Mouse (Mus musculus) layer of hippocampus, postnatal 36 days (tissue): ENCODE results near the gene Dtx3. TPM values are rescaled to one million over a fixed set of nuclear protein-coding genes. Genes with fewer than 3 reads are reported as not detected.
A peak's percentile ranks its signal among the peaks of the same experiment; 100 is the strongest.
"Not testable (repeated sequence)": the region's sequence is repeated elsewhere in the genome, so short reads cannot be mapped to it uniquely, and the experiment has no call there.

Experiments used
- DNase-seq, 2 experiments: peaks; one replicate each; pipeline ENCODE4 v3.0.0; 2022
- total RNA-seq, 2 experiments: library from RNA; stranded (reverse); gene quantifications; 2 replicates each; pipeline ENCODE4 v1.2.3; 2021

Dtx3 gene
- total RNA-seq, 2 experiments from 2014 or later, result 238 TPM

GRCm38 (mm10) chr10:127164631-127165353, 30.7 kb downstream of the Dtx3 start, which contains the start of gene B4galnt1:
B4galnt1 (plus strand) TSS chr10:127165225.
- DNase-seq, result peak; percentile 79 to 83

GRCm38 (mm10) chr10:127164190-127164589, 31.3 kb downstream of the Dtx3 start:
- no peak for DNase-seq

GRCm38 (mm10) chr10:127162771-127163261, 32.7 kb downstream of the Dtx3 start:
- DNase-seq, result not testable (repeated sequence)

- DNase-seq, result no peak
Observed at GRCm38 (mm10) chr10:127160728-127161127, 34.8 kb downstream of the Dtx3 start.

GRCm38 (mm10) chr10:127160081-127160480, 35.4 kb downstream of the Dtx3 start:
- peak in 1 of 2 experiments; percentile 9 for DNase-seq

GRCm38 (mm10) chr10:127158471-127158870, 37.1 kb downstream of the Dtx3 start:
- DNase-seq, result no peak

- DNase-seq, result no peak
Observed at GRCm38 (mm10) chr10:127156511-127156910, 39.0 kb downstream of the Dtx3 start.

GRCm38 (mm10) chr10:127156089-127156488, 39.4 kb downstream of the Dtx3 start:
- no peak for DNase-seq

- no peak for DNase-seq
Observed at GRCm38 (mm10) chr10:127154652-127155051, 40.9 kb downstream of the Dtx3 start.

GRCm38 (mm10) chr10:127154241-127154640, 41.3 kb downstream of the Dtx3 start:
- DNase-seq, result no peak

- no peak for DNase-seq
Observed at GRCm38 (mm10) chr10:127153323-127153722, 42.2 kb downstream of the Dtx3 start.

- not testable (repeated sequence) for DNase-seq
Observed at GRCm38 (mm10) chr10:127152556-127152955, 43.0 kb downstream of the Dtx3 start.

- not testable (repeated sequence) for DNase-seq
Observed at GRCm38 (mm10) chr10:127151233-127151632, 44.3 kb downstream of the Dtx3 start.

GRCm38 (mm10) chr10:127150471-127150872, 45.1 kb downstream of the Dtx3 start:
- no peak for DNase-seq

GRCm38 (mm10) chr10:127147135-127147534, 48.4 kb downstream of the Dtx3 start:
- no peak for DNase-seq

GRCm38 (mm10) chr10:127145303-127145702, 50.2 kb downstream of the Dtx3 start:
- no peak for DNase-seq

GRCm38 (mm10) chr10:127144536-127144935, 51.0 kb downstream of the Dtx3 start:
- DNase-seq, result no peak

GRCm38 (mm10) chr10:127143228-127143627, 52.3 kb downstream of the Dtx3 start:
- DNase-seq, result no peak

GRCm38 (mm10) chr10:127141500-127141899, 54.0 kb downstream of the Dtx3 start:
- no peak for DNase-seq

GRCm38 (mm10) chr10:127140971-127141370, 54.6 kb downstream of the Dtx3 start:
- DNase-seq, result no peak
